Mouse (Mus musculus): Measurements from ENCODE around the gene Gm10053.

Gm10053 gene

GRCm38 (mm10) chr19:24899578-24900544, 24.4 kb downstream of the Gm10053 start:
- peak; percentile 38 for DNase-seq (ENCODE audit: low read depth, low spot score)

DNA sequence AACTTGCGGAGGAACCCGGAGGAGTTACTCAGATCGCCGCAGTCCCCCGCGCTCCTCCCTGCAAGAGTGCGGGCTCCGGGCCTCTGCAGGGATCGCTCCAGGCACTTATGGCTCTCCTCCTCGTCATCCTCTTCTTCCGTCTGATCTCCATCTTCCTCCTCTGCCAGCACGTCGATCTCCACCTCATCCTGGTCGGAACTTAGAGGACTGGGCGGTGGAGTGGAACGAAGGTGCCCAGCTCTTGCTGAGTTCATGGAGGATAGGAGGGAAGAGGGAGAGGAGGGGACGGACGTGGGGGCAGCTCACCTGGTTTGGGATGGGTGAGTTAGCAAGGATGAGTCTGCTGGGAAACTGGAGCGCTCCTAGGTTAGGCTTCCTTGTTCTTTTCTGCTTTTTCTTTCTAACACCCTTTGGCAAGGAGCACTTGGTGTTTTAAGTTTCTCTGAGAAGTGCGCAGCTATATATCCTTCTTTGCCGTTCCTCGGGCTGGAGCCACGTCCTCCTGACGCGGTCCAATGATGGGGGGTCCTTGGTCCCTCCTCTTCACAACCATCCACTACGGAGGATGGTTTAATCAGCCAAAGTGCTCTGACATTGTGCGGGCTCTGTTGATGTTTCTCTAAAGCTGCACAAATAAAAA, 25.2 kb downstream of the Gm10053 start, which contains the start of gene Foxd4:
Gene Foxd4 (minus strand): TSS at position 617 of the 640 bp plus-strand sequence.
- no peak for DNase-seq (ENCODE audit: low read depth, low spot score)

DNA sequence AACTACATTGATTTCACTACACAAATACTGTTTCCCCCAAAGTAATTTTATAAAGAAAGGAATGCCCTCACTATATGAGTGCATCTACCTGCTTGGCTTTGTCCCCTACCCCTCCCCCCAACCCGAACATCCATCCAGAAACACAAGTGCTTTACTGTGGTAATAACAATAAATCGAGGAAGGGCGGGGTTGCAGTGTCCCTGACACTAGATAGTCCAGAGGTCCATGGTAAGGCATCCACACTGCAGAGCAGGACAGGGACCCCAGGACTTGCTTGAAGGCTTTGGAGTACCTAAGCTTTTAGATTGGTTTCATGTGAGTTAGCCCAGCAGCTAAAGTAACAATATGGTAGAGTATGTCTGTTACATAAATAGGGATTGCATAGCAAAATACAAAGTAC, 26.2 kb downstream of the Gm10053 start:
- DNase-seq (ENCODE audit: low read depth, low spot score), result no peak

GRCm38 (mm10) chr19:24902256-24902655, 26.8 kb downstream of the Gm10053 start:
- DNase-seq (ENCODE audit: low read depth, low spot score), result no peak

GRCm38 (mm10) chr19:24902821-24903220, 27.3 kb downstream of the Gm10053 start:
- no peak for DNase-seq (ENCODE audit: low read depth, low spot score)

DNA sequence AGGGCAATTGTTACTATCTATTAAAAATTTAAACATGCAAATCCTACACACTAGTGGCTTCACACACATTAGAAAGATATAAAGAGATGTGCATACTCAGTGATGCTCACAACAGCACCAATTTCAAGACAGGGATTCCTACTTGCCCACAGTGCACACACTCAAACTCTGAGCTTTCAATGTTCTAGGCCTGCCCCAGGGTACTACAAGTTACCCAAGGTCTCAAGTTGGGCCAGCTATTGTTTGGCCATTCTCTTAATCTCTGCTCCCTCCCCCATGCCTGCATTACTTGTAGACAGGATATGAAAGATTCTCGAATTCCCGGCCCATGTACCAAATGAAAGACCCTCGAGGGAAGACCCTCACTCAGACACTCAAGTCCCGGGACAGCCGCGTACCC, 32.2 kb downstream of the Gm10053 start:
- DNase-seq (ENCODE audit: low read depth, low spot score), result no peak

- no peak for DNase-seq (ENCODE audit: low read depth, low spot score)
These were observed 33.1 kb downstream of the Gm10053 start for GRCm38 (mm10) chr19:24908385-24909155.

DNA sequence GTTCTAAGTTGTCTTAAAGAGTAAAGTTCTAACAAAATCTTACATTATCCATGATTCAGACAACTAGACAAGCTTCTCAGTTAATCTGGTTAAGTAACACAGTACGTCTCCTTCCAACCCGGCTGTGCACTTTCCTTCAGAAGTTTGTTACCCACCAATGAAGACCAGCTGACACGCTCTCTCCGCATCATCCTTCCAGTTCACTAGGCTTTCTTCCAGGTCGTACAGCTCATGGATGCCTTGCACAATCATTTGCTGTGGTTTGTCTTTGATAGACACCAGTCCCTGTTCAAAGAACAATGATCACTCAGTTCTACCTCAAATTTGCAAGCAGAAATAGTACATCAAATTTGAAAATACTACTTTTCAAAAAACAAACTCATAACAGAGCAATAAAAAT, 45.4 kb downstream of the Gm10053 start:
- no peak for DNase-seq (ENCODE audit: low read depth, low spot score)
